Mouse (Mus musculus) lung, postnatal 4 days (tissue): ENCODE results near the gene Gm10486.
"Not testable (repeated sequence)": the region's sequence is repeated elsewhere in the genome, so short reads cannot be mapped to it uniquely, and the experiment has no call there.

Source experiments
- DNase-seq, 2 experiments: peaks; one replicate each; pipeline ENCODE4 v3.0.0; 2021

Gm10486 gene

DNA sequence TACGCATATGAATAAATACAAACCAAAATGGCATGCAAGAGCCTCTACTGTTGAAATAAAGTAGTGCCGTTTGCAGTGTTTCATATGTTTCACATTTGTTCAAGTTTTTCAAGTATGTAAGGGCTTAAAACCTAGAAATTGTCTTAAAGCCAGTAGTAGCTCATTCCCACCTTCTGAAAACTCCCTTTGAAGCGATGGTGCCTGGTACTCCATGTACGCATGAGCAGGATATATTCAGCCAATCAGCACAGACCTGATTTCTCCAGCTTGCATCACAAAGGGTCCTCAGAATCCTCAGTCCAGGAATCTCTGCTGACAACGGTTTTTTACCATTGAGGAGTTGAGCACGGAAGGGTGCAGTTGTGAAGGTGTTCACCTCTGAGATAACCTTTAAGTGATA lies at the start of gene Gm10486:
TSS of gene Gm10486 (plus strand) at position 301 of the 400 bp plus-strand sequence.
- DNase-seq: not testable (repeated sequence)
